Mouse (Mus musculus) MN1 (cell line): ENCODE measurements at regions not wholly inside any gene's neighbourhood (a gene's known extent, or its start where the extent isn't known, plus 50 kb on each side); places are given as distances from the start of the nearest gene placed in this dataset.
A peak's percentile ranks its signal among the peaks of the same experiment; 100 is the strongest.

Source experiments
- DNase-seq: peaks from one replicate; pipeline ENCODE4 v3.0.0-alpha.2; 2016; ENCODE audit warnings: low spot score

DNA sequence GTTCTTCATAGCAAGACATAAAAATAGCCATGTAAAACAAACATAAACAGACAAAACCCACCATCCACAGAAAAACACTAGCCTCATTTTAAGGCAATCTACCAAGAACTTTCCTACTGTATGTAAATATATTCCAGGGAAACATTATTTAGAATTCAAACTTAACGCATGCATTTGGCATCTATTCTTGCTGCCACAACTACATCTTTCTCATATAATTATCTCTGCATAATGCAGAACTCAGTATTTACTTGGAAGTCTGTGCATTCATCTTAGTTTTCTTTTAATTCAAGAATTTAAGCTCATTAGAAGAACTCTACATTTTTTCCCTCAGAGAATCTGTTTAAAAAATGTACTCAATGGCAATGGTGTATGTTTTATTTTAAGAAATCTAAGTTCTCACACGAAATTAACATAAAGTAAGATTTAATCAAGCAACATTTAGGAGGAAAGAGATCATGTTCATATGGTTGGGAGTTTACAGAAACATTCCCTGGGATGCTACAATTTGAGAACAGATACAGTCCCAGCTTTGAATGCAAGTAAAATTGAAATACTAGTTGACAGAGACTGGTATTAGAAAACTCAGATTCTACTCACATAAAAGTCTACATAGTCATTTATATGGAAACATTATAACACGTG is 1114.7 kb downstream of the Sorcs1 start:
- DNase-seq, result no peak

GRCm38 (mm10) chr19:49539445-49540407 is 1138.7 kb downstream of the Sorcs1 start:
- peak; percentile 26 for DNase-seq
